Comparison of ENCODE assay signal across 23 mouse cellular contexts in genomic region chr6:71249615-71250014, GRCm38 (mm10). TPM values are rescaled to one million over a fixed set of nuclear protein-coding genes. Genes with fewer than 3 reads are reported as not detected.
A peak's percentile ranks its signal among the peaks of the same experiment; 100 is the strongest.
DNase-seq lines count a peak whose midpoint lies in the region; ATAC-seq lines count a peak whose summit lies in the region.
"Had no signal": no experiment of that assay in that cellular context is flagged by ENCODE, and none has a peak within 500 bp of the region (broad histone marks: within the 10 kb centered on the region; RNA-seq: fewer than 3 reads in every experiment).

No protein-coding gene starts in this region.

- H3K9ac ChIP-seq in liver, embryonic 15.5 days: no peak overlapping the region
- H3K9ac ChIP-seq in liver, embryonic 11.5 days (ENCODE audit: low read depth, low read length): no peak overlapping the region
- H3K9ac ChIP-seq in heart, embryonic 14.5 days (ENCODE audit: low read length): peak overlapping the region; percentile 35; the same call in 1 of the 2 replicates
- no peak overlapping the region; the same call in 1 of the 2 replicates for H3K9ac ChIP-seq in heart, embryonic 16.5 days (ENCODE audit: low read length)
- no peak overlapping the region for H3K9ac ChIP-seq in hindbrain, embryonic 12.5 days
- H3K9ac ChIP-seq: embryonic facial prominence, embryonic 13.5 days; forebrain, embryonic 12.5 days; hindbrain, embryonic 15.5 days had no signal

- WGBS in heart, embryonic 10.5 days: 45% methylated on average over 3 of the region's 3 CpGs
- WGBS in liver, embryonic 15.5 days (ENCODE audit: insufficient replicate concordance): 43% methylated on average over 3 of the region's 3 CpGs
- 72% methylated on average over 3 of the region's 3 CpGs for WGBS in liver, embryonic 11.5 days
- WGBS in heart, embryonic 14.5 days: 40% methylated on average over 3 of the region's 3 CpGs
- 46% methylated on average over 3 of the region's 3 CpGs for WGBS in heart, embryonic 16.5 days
- 66% methylated on average over 3 of the region's 3 CpGs for WGBS in hindbrain, embryonic 12.5 days

- H3K27ac ChIP-seq in heart, embryonic 10.5 days: peak overlapping the region; percentile 87
- no peak overlapping the region for H3K27ac ChIP-seq in liver, embryonic 15.5 days (replicated peaks)
- no peak overlapping the region for H3K27ac ChIP-seq in liver, embryonic 11.5 days (ENCODE audit: low read depth, low read length)
- H3K27ac ChIP-seq in heart, embryonic 14.5 days (replicated peaks in 1 of 2; ENCODE audit: control insufficient read depth in 1 of 2, insufficient read depth in 1 of 2, low read depth in 2 of 2, low read length in 2 of 2): peak overlapping the region; percentile 61 to 80
- H3K27ac ChIP-seq in heart, embryonic 16.5 days (ENCODE audit: low read length): peak overlapping the region; percentile 82
- no peak overlapping the region for H3K27ac ChIP-seq in hindbrain, embryonic 12.5 days
- H3K27ac ChIP-seq: embryonic facial prominence, embryonic 13.5 days; forebrain, embryonic 12.5 days; hindbrain, embryonic 10.5 days; hindbrain, embryonic 15.5 days had no signal

- peaks cover 37% of the 10 kb centered on the region for H3K4me1 ChIP-seq in heart, embryonic 10.5 days
- peaks cover 5% of the 10 kb centered on the region; the same call in 1 of the 2 replicates for H3K4me1 ChIP-seq in liver, embryonic 15.5 days (replicated peaks)
- no peaks in the 10 kb centered on the region for H3K4me1 ChIP-seq in liver, embryonic 11.5 days (replicated peaks; ENCODE audit: control insufficient read depth, insufficient read depth, low read length)
- peaks cover 21 to 32% of the 10 kb centered on the region in 2 experiments for H3K4me1 ChIP-seq in heart, embryonic 14.5 days (ENCODE audit: control insufficient read depth in 2 of 2, insufficient read depth in 2 of 2, low read length in 2 of 2)
- peaks cover 35% of the 10 kb centered on the region for H3K4me1 ChIP-seq in heart, embryonic 16.5 days (ENCODE audit: control insufficient read depth, insufficient read depth, low read length)
- no peaks in the 10 kb centered on the region for H3K4me1 ChIP-seq in hindbrain, embryonic 12.5 days
- H3K4me1 ChIP-seq: embryonic facial prominence, embryonic 13.5 days; forebrain, embryonic 12.5 days; hindbrain, embryonic 10.5 days; hindbrain, embryonic 15.5 days had no signal

- H3K36me3 ChIP-seq in heart, embryonic 10.5 days: peaks cover 23% of the 10 kb centered on the region
- H3K36me3 ChIP-seq in liver, embryonic 15.5 days (replicated peaks): no peaks in the 10 kb centered on the region
- H3K36me3 ChIP-seq in liver, embryonic 11.5 days (ENCODE audit: control insufficient read depth, insufficient read depth, low read length): no peaks in the 10 kb centered on the region
- H3K36me3 ChIP-seq in heart, embryonic 14.5 days (ENCODE audit: control insufficient read depth, insufficient read depth, low read length): peaks cover 29% of the 10 kb centered on the region
- peaks cover 7% of the 10 kb centered on the region; the same call in 1 of the 2 replicates for H3K36me3 ChIP-seq in heart, embryonic 16.5 days (ENCODE audit: control insufficient read depth, insufficient read depth)
- no peaks in the 10 kb centered on the region for H3K36me3 ChIP-seq in hindbrain, embryonic 12.5 days
- H3K36me3 ChIP-seq: embryonic facial prominence, embryonic 13.5 days; forebrain, embryonic 12.5 days; hindbrain, embryonic 10.5 days; hindbrain, embryonic 15.5 days had no signal

- H3K9me3 ChIP-seq in heart, embryonic 10.5 days: no peaks in the 10 kb centered on the region
- no peaks in the 10 kb centered on the region for H3K9me3 ChIP-seq in liver, embryonic 15.5 days (replicated peaks)
- H3K9me3 ChIP-seq in liver, embryonic 11.5 days (ENCODE audit: control insufficient read depth, low read length): no peaks in the 10 kb centered on the region
- no peaks in the 10 kb centered on the region for H3K9me3 ChIP-seq in heart, embryonic 14.5 days (ENCODE audit: control insufficient read depth, low read length)
- H3K9me3 ChIP-seq in heart, embryonic 16.5 days (replicated peaks; ENCODE audit: control insufficient read depth, low read length): no peaks in the 10 kb centered on the region
- H3K9me3 ChIP-seq in hindbrain, embryonic 12.5 days (replicated peaks): no peaks in the 10 kb centered on the region
- H3K9me3 ChIP-seq: embryonic facial prominence, embryonic 13.5 days; forebrain, embryonic 12.5 days; hindbrain, embryonic 10.5 days; hindbrain, embryonic 15.5 days had no signal

- peak; percentile 54 for ATAC-seq in liver, embryonic 15.5 days (ENCODE audit: insufficient read depth)
- ATAC-seq in liver, embryonic 11.5 days (replicated peaks; ENCODE audit: low FRiP score): no peak
- ATAC-seq in heart, embryonic 14.5 days (ENCODE audit: insufficient number of reproducible peaks, insufficient read depth, low FRiP score, low read depth): no peak
- ATAC-seq in heart, embryonic 16.5 days (replicated peaks; ENCODE audit: extremely low read depth, insufficient read depth, low FRiP score): no peak
- ATAC-seq in hindbrain, embryonic 12.5 days (ENCODE audit: low FRiP score): no peak
- ATAC-seq: forebrain, embryonic 16.5 days had no signal

- H3K4me3 ChIP-seq in heart, embryonic 10.5 days: no peak overlapping the region
- H3K4me3 ChIP-seq in liver, embryonic 15.5 days (replicated peaks): no peak overlapping the region
- H3K4me3 ChIP-seq in liver, embryonic 11.5 days (ENCODE audit: low read depth, low read length): no peak overlapping the region
- no peak overlapping the region for H3K4me3 ChIP-seq in heart, embryonic 14.5 days (ENCODE audit: control insufficient read depth in 1 of 2, insufficient read depth in 1 of 2, low read depth in 1 of 2, low read length in 2 of 2)
- no peak overlapping the region for H3K4me3 ChIP-seq in heart, embryonic 16.5 days (ENCODE audit: low read length)
- H3K4me3 ChIP-seq in hindbrain, embryonic 12.5 days: no peak overlapping the region
- H3K4me3 ChIP-seq: embryonic facial prominence, embryonic 13.5 days; forebrain, embryonic 12.5 days; hindbrain, embryonic 10.5 days; hindbrain, embryonic 15.5 days had no signal

- no peak overlapping the region for H3K4me2 ChIP-seq in liver, embryonic 15.5 days
- H3K4me2 ChIP-seq in liver, embryonic 11.5 days: no peak overlapping the region
- no peak overlapping the region for H3K4me2 ChIP-seq in heart, embryonic 14.5 days (ENCODE audit: low read length)
- H3K4me2 ChIP-seq in heart, embryonic 16.5 days (ENCODE audit: low read depth, low read length): no peak overlapping the region
- no peak overlapping the region for H3K4me2 ChIP-seq in hindbrain, embryonic 12.5 days (replicated peaks)
- H3K4me2 ChIP-seq: embryonic facial prominence, embryonic 13.5 days; forebrain, embryonic 12.5 days; hindbrain, embryonic 15.5 days had no signal

- H3K27me3 ChIP-seq in heart, embryonic 10.5 days (ENCODE audit: insufficient read depth, poor library complexity, severe bottlenecking): no peaks in the 10 kb centered on the region
- H3K27me3 ChIP-seq in liver, embryonic 15.5 days: no peaks in the 10 kb centered on the region
- no peaks in the 10 kb centered on the region for H3K27me3 ChIP-seq in liver, embryonic 11.5 days (replicated peaks; ENCODE audit: control insufficient read depth, insufficient read depth, low read length)
- H3K27me3 ChIP-seq in heart, embryonic 14.5 days (ENCODE audit: control insufficient read depth, insufficient read depth, low read length): no peaks in the 10 kb centered on the region
- no peaks in the 10 kb centered on the region for H3K27me3 ChIP-seq in heart, embryonic 16.5 days (ENCODE audit: control insufficient read depth, insufficient read depth, low read length)
- H3K27me3 ChIP-seq in hindbrain, embryonic 12.5 days: no peaks in the 10 kb centered on the region
- H3K27me3 ChIP-seq: embryonic facial prominence, embryonic 13.5 days; forebrain, embryonic 12.5 days; hindbrain, embryonic 15.5 days had no signal

- intact Hi-C loops in heart, postnatal 25 days (cut with DNase I): no loop called here

- no peak for DNase-seq in heart, embryonic 10.5 days (ENCODE audit: low spot score)
- no peak for DNase-seq in heart, postnatal 25 days (ENCODE audit: low spot score)
- no peak for DNase-seq in liver, embryonic 11.5 days (ENCODE audit: low spot score)
- DNase-seq in kidney, adult 8-10 months: no peak
- DNase-seq: adrenal gland, adult 2 months; adrenal gland, postnatal 25 days; cerebellum, adult 18-20 months; cerebellum, adult 9-11 months; cerebellum, postnatal 36 days; gastrocnemius, postnatal 36 days; kidney, adult 11 months had no signal

RNA-seq across cellular contexts. Expression of gene Krcc1, which starts 21.9 kb away (rescaled TPM):
- polyA plus RNA-seq in heart, embryonic 10.5 days (2016; fragmentation: Nextera tagmentation; extraction: Ambion mirVana): 53.5 and 55.5 TPM in 2 replicates
- total RNA-seq in heart, postnatal 25 days (2021): 10 to 100 TPM; 54.6 to 54.9 TPM
- 21.5 and 23.1 TPM in 2 replicates for polyA plus RNA-seq in liver, embryonic 15.5 days (2015; fragmentation: Nextera tagmentation; extraction: Ambion mirVana)
- 35.5 and 40.3 TPM in 2 replicates for polyA plus RNA-seq in liver, embryonic 11.5 days (2014; fragmentation: Nextera tagmentation; extraction: Ambion mirVana)
- 65.1 and 69.2 TPM in 2 replicates for polyA plus RNA-seq in heart, embryonic 14.5 days (2014; fragmentation: Nextera tagmentation; extraction: Ambion mirVana)
- 61.5 and 69.2 TPM in 2 replicates for polyA plus RNA-seq in heart, embryonic 16.5 days (2015; fragmentation: Nextera tagmentation; extraction: Ambion mirVana)
- polyA plus RNA-seq in hindbrain, embryonic 12.5 days (2016; fragmentation: Nextera tagmentation; extraction: Ambion mirVana): 30.3 and 31.6 TPM in 2 replicates

RNA-seq across cellular contexts. Expression of gene Fabp1, which starts 50.0 kb away (rescaled TPM):
- polyA plus RNA-seq in heart, embryonic 10.5 days (2016; fragmentation: Nextera tagmentation; extraction: Ambion mirVana): 1.9 TPM in 1 of 2 replicates, not detected in the other
- not detected for total RNA-seq in heart, postnatal 25 days (2021)
- polyA plus RNA-seq in liver, embryonic 15.5 days (2015; fragmentation: Nextera tagmentation; extraction: Ambion mirVana): 442 and 489 TPM in 2 replicates
- 59.9 and 63.9 TPM in 2 replicates for polyA plus RNA-seq in liver, embryonic 11.5 days (2014; fragmentation: Nextera tagmentation; extraction: Ambion mirVana)
- not detected in 2 replicates for polyA plus RNA-seq in heart, embryonic 14.5 days (2014; fragmentation: Nextera tagmentation; extraction: Ambion mirVana)
- polyA plus RNA-seq in heart, embryonic 16.5 days (2015; fragmentation: Nextera tagmentation; extraction: Ambion mirVana): 0.49 and 1.8 TPM in 2 replicates
- polyA plus RNA-seq in hindbrain, embryonic 12.5 days (2016; fragmentation: Nextera tagmentation; extraction: Ambion mirVana): not detected in 2 replicates
- total RNA-seq: adrenal gland, postnatal 25 days; ES-E14; gastrocnemius, postnatal 36 days; heart, adult 18-20 months had no signal
- polyA plus RNA-seq: adrenal gland, adult 2 months; embryonic facial prominence, embryonic 13.5 days; forebrain, embryonic 12.5 days; forebrain, embryonic 16.5 days; frontal cortex, adult 2 months; hindbrain, embryonic 10.5 days had no signal

Comparison
In these comparisons a context has a peak if more than half of its experiments do, and no peak if none do; other contexts are left out.
1. H3K27ac ChIP-seq: peak in heart, embryonic 10.5 days (single experiment), heart, embryonic 14.5 days (2 of 2) and heart, embryonic 16.5 days (single experiment); none in liver, embryonic 15.5 days (single experiment), liver, embryonic 11.5 days (single experiment) and hindbrain, embryonic 12.5 days (single experiment).
2. RNA of gene Fabp1, which starts 50.0 kb away (polyA plus RNA-seq): 442 to 489 TPM in liver, embryonic 15.5 days and 59.9 to 63.9 TPM in liver, embryonic 11.5 days; 1.9 TPM in heart, embryonic 10.5 days, 0.49 to 1.8 TPM in heart, embryonic 16.5 days, not detected in heart, embryonic 14.5 days and not detected in hindbrain, embryonic 12.5 days; every median in the first group is over 10 times any median in the second.